Mouse (Mus musculus) liver, embryonic 13.5 days (tissue): ENCODE results near the gene Nfic. TPM values are rescaled to one million over a fixed set of nuclear protein-coding genes. Genes with fewer than 3 reads are reported as not detected.

Experiments used
- ATAC-seq: fragments of 200-750 bp; cut with Nextera tagmentation; 2 replicates; pipeline ENCODE4 v1.8.0; 2017; ENCODE audit warnings: low read depth, mild to moderate bottlenecking, moderate number of reproducible peaks, moderate library complexity
- DNase-seq: peaks from one replicate; pipeline ENCODE4 v3.0.0; 2022
- H3K27ac ChIP-seq: fragments of 300-500 bp; sonication (generic); 2 replicates; pipeline ENCODE4 v1.5.1; 2015; ENCODE audit warnings: moderate library complexity, mild to moderate bottlenecking, inconsistent platforms
- H3K27me3 ChIP-seq: fragments of 300-500 bp; sonication (generic); 2 replicates; pipeline ENCODE4 v1.6.1; 2015; ENCODE audit warnings: mild to moderate bottlenecking, inconsistent platforms
- H3K36me3 ChIP-seq: fragments of 300-500 bp; sonication (generic); 2 replicates; pipeline ENCODE4 v1.6.1; 2015; ENCODE audit warnings: mild to moderate bottlenecking, inconsistent platforms
- H3K4me1 ChIP-seq: fragments of 300-500 bp; sonication (generic); replicated peaks from 2 replicates; pipeline ENCODE4 v1.6.1; 2015; ENCODE audit warnings: inconsistent platforms
- H3K4me2 ChIP-seq: fragments of 300-500 bp; sonication (generic); 2 replicates; pipeline ENCODE4 v1.6.1; 2015; ENCODE audit warnings: inconsistent platforms, mild to moderate bottlenecking, moderate library complexity
- H3K4me3 ChIP-seq: fragments of 300-500 bp; sonication (generic); replicated peaks from 2 replicates; pipeline ENCODE4 v1.5.1; 2015; ENCODE audit warnings: mild to moderate bottlenecking, inconsistent platforms
- H3K9ac ChIP-seq: fragments of 300-500 bp; sonication (generic); 2 replicates; pipeline ENCODE4 v1.6.1; 2015; ENCODE audit warnings: mild to moderate bottlenecking, inconsistent platforms
- H3K9me3 ChIP-seq: fragments of 300-500 bp; sonication (generic); replicated peaks from 2 replicates; pipeline ENCODE4 v1.6.1; 2016; ENCODE audit warnings: inconsistent platforms
- WGBS: fragments of 180-500 bp; shearing (Covaris S2); methylation state at CpG from one replicate; pipeline ENCODE4 v1.1.7; 2015; ENCODE audit not compliant: insufficient replicate concordance; 5-methylcytosine and 5-hydroxymethylcytosine counted together
- polyA plus RNA-seq: library from polyadenylated mRNA; unstranded; fragments of >200 nt; fragmentation: Nextera tagmentation; extraction: Ambion mirVana; gene quantifications from 2 replicates; pipeline ENCODE4 v1.2.1, GENCODE M21; 2015

Gene Nfic
- polyA plus RNA-seq, 1 experiment from 2014 or later, result 9.9 TPM

GRCm38 (mm10) chr10:81484441-81485059 is 29.1 kb upstream of the Nfic start:
- Histone ChIP-seq H3K9me3 (no peaks in the 10 kb centered on the region), H3K36me3 (peaks cover 35% of the 10 kb centered on the region), H3K4me3 (no peak overlapping the region), H3K4me2 (no peak overlapping the region), H3K27me3 (peaks cover 32% of the 10 kb centered on the region), H3K4me1 (peaks cover 10% of the 10 kb centered on the region), H3K9ac (no peak overlapping the region), H3K27ac (no peak overlapping the region)
- ATAC-seq (no peak), DNase-seq (no peak)
- WGBS, result 67% methylated on average over 6 of the region's 6 CpGs

- Histone ChIP-seq H3K4me3 (no peak overlapping the region), H3K27me3 (peaks cover 35% of the 10 kb centered on the region), H3K4me1 (peaks cover 10% of the 10 kb centered on the region), H3K27ac (no peak overlapping the region), H3K4me2 (no peak overlapping the region), H3K9ac (no peak overlapping the region), H3K9me3 (no peaks in the 10 kb centered on the region), H3K36me3 (peaks cover 30% of the 10 kb centered on the region)
- ATAC-seq (no peak), DNase-seq (no peak)
- WGBS, result 12% methylated on average over 9 of the region's 9 CpGs
Measured at GRCm38 (mm10) chr10:81483983-81484382, 28.5 kb upstream of the Nfic start.

- Histone ChIP-seq H3K4me2 (peak within 1 kb of the TSS; percentile 70), H3K27ac (no peak within 1 kb of the TSS), H3K4me1 (peaks cover 13% of the 10 kb centered on the region), H3K27me3 (peaks cover 50% of the 10 kb centered on the region), H3K4me3 (peak within 1 kb of the TSS; percentile 44), H3K9me3 (no peaks in the 10 kb centered on the region), H3K9ac (peak within 1 kb of the TSS; percentile 41; the same call in 1 of the 2 replicates), H3K36me3 (peaks cover 15% of the 10 kb centered on the region)
- DNase-seq, result no peak
- WGBS, result under 1% methylated on average over 36 of the region's 36 CpGs
- peak; percentile 37 for ATAC-seq
Measured at GRCm38 (mm10) chr10:81482533-81482889, 27.1 kb upstream of the Nfic start, which contains the start of gene Celf5. Gene Celf5 (minus strand): TSS chr10:81482709.

- H3K4me1 ChIP-seq, result peaks cover 15% of the 10 kb centered on the region
- H3K36me3 ChIP-seq, result peaks cover 9% of the 10 kb centered on the region
- WGBS, result 8% methylated on average over 35 of the region's 35 CpGs
- no peaks in the 10 kb centered on the region for H3K9me3 ChIP-seq
- peak overlapping the region; percentile 70 for H3K4me2 ChIP-seq
- H3K4me3 ChIP-seq, result peak overlapping the region; percentile 44
- peak overlapping the region; percentile 41; the same call in 1 of the 2 replicates for H3K9ac ChIP-seq
- ATAC-seq, result 0 out of 2 replicates have a peak, but pooled peaks have one; percentile 3
- DNase-seq, result no peak
- H3K27ac ChIP-seq, result no peak overlapping the region
- peaks cover 57% of the 10 kb centered on the region for H3K27me3 ChIP-seq
Measured at GRCm38 (mm10) chr10:81481605-81482532, 26.4 kb upstream of the Nfic start.

- peaks cover 95% of the 10 kb centered on the region for H3K27me3 ChIP-seq
- no peak overlapping the region for H3K4me3 ChIP-seq
- 58% methylated on average over 10 of the region's 10 CpGs for WGBS
- H3K4me2 ChIP-seq, result no peak overlapping the region
- peaks cover 5% of the 10 kb centered on the region for H3K4me1 ChIP-seq
- ATAC-seq (no peak), DNase-seq (no peak)
- H3K36me3 ChIP-seq, result no peaks in the 10 kb centered on the region
- no peak overlapping the region for H3K9ac ChIP-seq
- no peaks in the 10 kb centered on the region for H3K9me3 ChIP-seq
- H3K27ac ChIP-seq, result no peak overlapping the region
Measured at GRCm38 (mm10) chr10:81474461-81474860, 19.0 kb upstream of the Nfic start.

GRCm38 (mm10) chr10:81473003-81473451 is 17.6 kb upstream of the Nfic start:
- Histone ChIP-seq H3K9ac (no peak overlapping the region), H3K9me3 (no peaks in the 10 kb centered on the region), H3K4me2 (no peak overlapping the region), H3K27ac (no peak overlapping the region), H3K4me1 (peaks cover 5% of the 10 kb centered on the region), H3K36me3 (no peaks in the 10 kb centered on the region), H3K4me3 (no peak overlapping the region), H3K27me3 (peaks cover 97% of the 10 kb centered on the region)
- no peak for ATAC-seq
- DNase-seq, result no peak
- 5% methylated on average over 21 of the region's 22 CpGs for WGBS

GRCm38 (mm10) chr10:81472403-81473002 is 17.1 kb upstream of the Nfic start:
- WGBS, result 9% methylated on average over 18 of the region's 18 CpGs
- Histone ChIP-seq H3K4me1 (peaks cover 2% of the 10 kb centered on the region), H3K27ac (no peak overlapping the region), H3K9me3 (no peaks in the 10 kb centered on the region), H3K9ac (no peak overlapping the region), H3K36me3 (no peaks in the 10 kb centered on the region), H3K4me3 (no peak overlapping the region), H3K27me3 (peaks cover 97% of the 10 kb centered on the region), H3K4me2 (no peak overlapping the region)
- DNase-seq (no peak), ATAC-seq (no peak)

- H3K4me3 ChIP-seq, result no peak overlapping the region
- H3K9ac ChIP-seq, result no peak overlapping the region
- no peaks in the 10 kb centered on the region for H3K36me3 ChIP-seq
- ATAC-seq (no peak), DNase-seq (no peak)
- H3K27me3 ChIP-seq, result peaks cover 98% of the 10 kb centered on the region
- WGBS, result 26% methylated on average over 18 of the region's 18 CpGs
- no peaks in the 10 kb centered on the region for H3K9me3 ChIP-seq
- H3K27ac ChIP-seq, result no peak overlapping the region
- no peak overlapping the region for H3K4me2 ChIP-seq
- H3K4me1 ChIP-seq, result peaks cover under 1% of the 10 kb centered on the region; the same call in 1 of the 2 replicates
Measured at GRCm38 (mm10) chr10:81470454-81470853, 15.0 kb upstream of the Nfic start.

GRCm38 (mm10) chr10:81469253-81469652 is 13.8 kb upstream of the Nfic start:
- Histone ChIP-seq H3K27me3 (peaks cover 98% of the 10 kb centered on the region), H3K9ac (no peak overlapping the region), H3K4me1 (peaks cover 12% of the 10 kb centered on the region), H3K4me2 (no peak overlapping the region), H3K27ac (no peak overlapping the region), H3K4me3 (no peak overlapping the region), H3K9me3 (no peaks in the 10 kb centered on the region), H3K36me3 (no peaks in the 10 kb centered on the region)
- WGBS, result 57% methylated on average over 5 of the region's 5 CpGs
- no peak for ATAC-seq
- no peak for DNase-seq

- no peak for ATAC-seq
- 69% methylated on average over 16 of the region's 16 CpGs for WGBS
- no peaks in the 10 kb centered on the region for H3K9me3 ChIP-seq
- no peak overlapping the region for H3K4me3 ChIP-seq
- H3K36me3 ChIP-seq, result no peaks in the 10 kb centered on the region
- no peak overlapping the region for H3K4me2 ChIP-seq
- no peak overlapping the region for H3K27ac ChIP-seq
- no peak overlapping the region for H3K9ac ChIP-seq
- H3K27me3 ChIP-seq, result peaks cover 98% of the 10 kb centered on the region
- peaks cover 22% of the 10 kb centered on the region for H3K4me1 ChIP-seq
- no peak for DNase-seq
Measured at GRCm38 (mm10) chr10:81467670-81468235, 12.3 kb upstream of the Nfic start.

- Histone ChIP-seq H3K36me3 (no peaks in the 10 kb centered on the region), H3K27me3 (peaks cover 98% of the 10 kb centered on the region), H3K9me3 (no peaks in the 10 kb centered on the region), H3K9ac (no peak overlapping the region), H3K4me2 (no peak overlapping the region), H3K4me1 (peaks cover 28% of the 10 kb centered on the region), H3K27ac (no peak overlapping the region), H3K4me3 (no peak overlapping the region)
- ATAC-seq, result no peak
- no peak for DNase-seq
- 50% methylated on average over 14 of the region's 14 CpGs for WGBS
Measured at GRCm38 (mm10) chr10:81466881-81467280, 11.4 kb upstream of the Nfic start.
